Mouse (Mus musculus): ENCODE measurements around the gene Bace2.

Bace2 gene

DNA sequence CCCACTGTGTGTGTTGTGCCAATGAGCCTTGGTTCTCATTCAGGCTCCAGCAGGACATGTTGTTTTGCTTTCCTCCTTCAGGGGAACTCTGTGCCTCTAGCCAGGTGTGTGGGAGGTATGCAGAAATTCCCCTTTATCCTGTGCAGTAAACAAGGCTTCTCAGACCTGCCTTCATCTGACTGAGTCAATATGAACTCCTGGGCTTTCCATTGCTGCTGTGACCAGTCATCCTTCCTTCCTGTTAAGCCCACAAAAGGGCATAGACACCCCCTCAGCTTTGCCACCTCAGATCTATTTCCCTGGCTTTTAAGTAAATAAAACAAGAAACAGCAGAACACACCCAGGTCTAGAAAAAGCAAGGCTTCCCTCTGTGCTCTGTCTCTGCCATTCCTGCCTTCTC lies 45.2 kb downstream of the Bace2 start:
- no peak for DNase-seq (ENCODE audit: low spot score)

GRCm38 (mm10) chr16:97402213-97402785 lies 45.8 kb downstream of the Bace2 start:
- no peak for DNase-seq (ENCODE audit: low spot score)

DNA sequence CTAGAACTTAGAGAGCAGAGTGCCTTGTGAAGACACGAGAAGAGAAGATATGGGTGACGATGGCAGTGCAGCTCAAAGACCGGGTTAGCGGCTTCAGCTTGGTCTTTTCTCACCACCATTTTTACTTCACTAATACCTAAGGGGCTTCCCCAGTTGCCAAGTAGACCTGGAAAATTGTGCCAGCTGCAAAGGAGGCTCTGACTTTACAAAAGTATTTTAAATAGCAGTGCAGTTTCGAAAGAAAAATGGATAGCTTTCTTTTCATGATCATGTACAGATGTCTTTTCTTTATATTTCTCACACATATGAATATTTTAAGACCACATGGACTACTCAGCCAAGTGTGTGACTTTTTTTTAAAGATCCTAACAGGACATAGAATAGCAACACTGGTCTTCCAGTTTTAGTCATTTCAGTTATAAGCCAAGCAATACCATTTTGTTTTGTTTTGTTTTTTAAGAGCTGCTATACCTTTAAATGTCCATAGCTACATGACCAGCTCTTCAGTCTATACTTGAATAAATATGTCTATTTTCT lies 49.0 kb downstream of the Bace2 start:
- DNase-seq (ENCODE audit: low spot score): no peak

DNA sequence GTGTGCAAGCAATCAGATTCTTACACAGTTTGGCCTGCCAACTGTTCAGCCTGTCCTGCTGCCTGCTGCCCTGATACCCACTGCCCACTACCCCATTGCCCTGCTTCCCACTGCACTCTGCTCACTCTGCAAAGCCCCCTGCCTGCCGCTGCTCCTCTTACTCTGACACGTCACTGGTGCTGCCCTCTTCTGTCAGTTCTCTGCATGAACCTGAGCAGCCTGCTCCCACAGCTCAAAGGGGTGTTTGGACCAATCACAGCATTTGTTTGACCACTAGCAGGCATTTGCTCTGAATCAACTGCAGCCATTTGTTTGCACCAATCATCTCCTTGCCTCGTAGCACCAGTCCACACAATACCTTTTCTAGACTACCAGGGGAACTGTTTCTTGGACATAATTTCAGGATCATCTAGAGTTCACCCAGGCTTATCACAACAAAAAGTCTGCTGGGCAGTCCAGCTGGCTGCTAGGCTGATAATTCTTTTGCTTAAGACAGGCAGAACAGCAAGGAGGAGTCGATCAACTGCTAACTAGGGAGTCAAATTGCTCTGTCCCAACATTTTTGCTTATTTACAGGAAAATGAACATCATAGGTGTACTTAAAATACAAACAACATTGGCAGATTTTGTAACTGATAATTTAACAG lies 61.5 kb downstream of the Bace2 start:
- peak; percentile 85 for DNase-seq (ENCODE audit: low spot score)

GRCm38 (mm10) chr16:97418749-97419453 lies 62.4 kb downstream of the Bace2 start:
- no peak for DNase-seq (ENCODE audit: low spot score)

DNA sequence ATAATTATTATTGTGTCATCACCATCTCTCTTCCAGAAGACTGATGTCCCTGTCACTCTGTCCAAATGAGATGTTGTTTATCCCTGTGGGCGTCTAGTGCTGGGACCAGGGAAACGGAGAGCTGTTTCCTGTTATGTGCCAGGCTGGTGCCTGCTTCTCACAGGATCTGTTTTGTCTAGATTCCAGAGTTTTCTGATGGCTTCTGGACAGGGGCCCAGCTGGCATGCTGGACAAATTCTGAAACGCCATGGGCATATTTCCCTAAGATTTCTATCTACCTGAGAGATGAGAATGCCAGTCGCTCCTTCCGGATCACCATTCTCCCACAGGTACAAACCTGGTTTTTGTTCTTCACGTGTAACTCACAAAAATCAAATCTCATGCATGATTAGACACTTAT lies 65.1 kb downstream of the Bace2 start:
- no peak for DNase-seq (ENCODE audit: low spot score)

GRCm38 (mm10) chr16:97423627-97424026 lies 67.1 kb downstream of the Bace2 start:
- no peak for DNase-seq (ENCODE audit: low spot score)

DNA sequence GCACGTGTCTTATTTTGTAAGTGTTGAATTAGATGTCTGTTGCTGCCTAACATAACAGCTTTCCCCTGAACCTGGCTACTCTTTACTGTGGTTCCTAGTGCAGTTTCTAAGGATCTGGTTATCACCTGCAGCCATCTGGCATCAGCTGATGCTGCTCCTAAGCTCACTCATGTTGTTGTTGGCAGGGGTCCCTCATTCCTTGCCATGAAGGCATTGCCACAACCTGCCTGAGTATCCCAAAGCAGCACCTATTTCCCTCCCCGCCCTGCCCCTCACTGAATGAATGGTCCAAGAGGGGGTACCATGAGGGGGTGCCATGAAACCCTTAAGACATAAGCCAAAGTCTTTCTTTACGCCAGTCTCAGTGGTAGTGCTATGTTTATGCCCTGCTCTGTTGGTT lies 71.5 kb downstream of the Bace2 start:
- DNase-seq (ENCODE audit: low spot score): no peak

DNA sequence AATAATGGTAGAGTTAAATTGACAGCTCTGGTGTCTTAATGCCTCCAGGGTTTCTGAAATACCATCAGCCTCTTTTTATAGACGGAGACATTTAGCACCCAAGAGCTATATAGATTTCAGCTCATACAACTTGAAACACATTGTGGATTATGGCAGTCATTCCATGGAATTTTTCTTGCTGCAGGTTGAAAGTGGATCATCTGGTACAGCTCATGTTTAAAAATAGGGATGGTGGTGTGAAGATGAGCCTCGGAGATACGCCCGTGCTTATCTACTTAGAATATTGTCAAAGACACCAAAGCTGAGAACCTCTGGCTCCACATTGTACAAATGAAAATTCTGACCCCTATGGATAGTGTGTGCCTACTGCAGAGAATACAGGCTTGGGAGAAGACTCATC lies 73.5 kb downstream of the Bace2 start:
- DNase-seq (ENCODE audit: low spot score): no peak

- DNase-seq (ENCODE audit: low spot score): no peak
These were observed 74.8 kb downstream of the Bace2 start for GRCm38 (mm10) chr16:97431328-97431727.

DNA sequence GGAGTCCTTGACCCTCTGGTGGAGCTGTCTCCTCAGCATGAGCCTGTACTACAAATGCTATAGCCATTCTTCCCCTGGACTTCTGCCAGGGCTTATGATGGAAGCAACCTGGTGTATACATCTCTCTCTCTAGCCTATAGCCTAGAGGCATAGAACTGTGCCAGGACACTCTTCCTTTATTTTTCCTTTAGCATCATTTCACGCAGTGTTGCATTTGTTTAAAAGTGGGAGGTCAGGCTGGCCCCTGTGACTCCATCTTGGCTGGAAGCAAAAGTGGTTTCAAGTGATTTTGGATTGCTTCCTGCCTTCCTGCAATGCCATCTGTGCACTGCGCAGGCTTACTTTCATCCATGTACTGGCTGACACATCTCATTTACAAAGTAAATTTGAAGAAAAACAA lies 77.7 kb downstream of the Bace2 start:
- DNase-seq (ENCODE audit: low spot score): no peak

DNA sequence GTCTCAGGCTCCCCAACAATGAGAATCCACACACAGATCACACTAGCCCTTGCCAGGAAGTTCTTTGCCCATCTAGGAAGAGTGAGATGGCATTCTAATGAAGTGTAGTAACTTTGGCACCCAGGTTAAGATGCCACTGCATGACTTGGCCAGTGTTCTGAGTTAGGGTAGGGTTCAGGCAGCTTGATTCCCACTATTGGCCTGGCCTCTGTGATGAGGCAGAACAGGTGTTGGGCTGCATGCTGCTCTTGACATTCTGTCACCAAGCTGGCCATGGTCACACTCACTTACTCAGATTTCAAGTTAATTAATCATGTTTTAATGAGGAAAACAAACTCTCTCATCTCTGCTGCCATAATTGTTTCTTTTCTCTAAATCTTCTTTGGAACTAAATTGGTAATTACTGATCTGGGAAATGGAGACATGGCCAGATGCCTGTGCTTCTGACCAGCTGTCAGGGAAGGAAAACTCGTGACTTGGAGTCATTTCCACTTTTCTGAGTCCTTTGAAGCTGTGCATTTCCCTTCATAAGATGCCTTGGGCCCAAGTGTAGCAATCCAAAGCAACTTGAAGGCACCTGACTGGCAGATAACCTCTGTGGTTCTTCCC lies 81.0 kb downstream of the Bace2 start:
- DNase-seq (ENCODE audit: low spot score): no peak

- DNase-seq (ENCODE audit: low spot score): no peak
These were observed 81.6 kb downstream of the Bace2 start for GRCm38 (mm10) chr16:97438191-97438590.

DNA sequence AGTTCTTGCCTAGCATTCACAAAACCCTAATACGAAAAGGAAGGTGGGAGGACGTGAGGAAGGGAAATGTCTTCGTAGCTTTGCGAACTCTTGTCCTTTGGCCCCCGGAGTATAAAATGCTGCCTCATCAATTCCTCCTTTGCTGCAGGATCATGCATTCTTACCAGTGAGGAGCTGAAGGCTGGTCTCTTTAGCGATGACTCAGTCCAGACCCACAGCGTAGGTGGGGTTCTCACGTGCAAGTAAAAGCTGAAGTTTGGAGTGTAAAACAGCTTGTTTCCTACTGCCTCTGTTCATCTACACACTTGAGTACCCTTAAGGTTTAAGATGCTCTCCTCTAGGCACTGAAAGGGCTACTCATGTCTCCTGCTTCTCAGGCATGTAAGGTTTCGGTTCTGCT lies 85.4 kb downstream of the Bace2 start:
- no peak for DNase-seq (ENCODE audit: low spot score)

- DNase-seq (ENCODE audit: low spot score): peak; percentile 90
These were observed 87.2 kb downstream of the Bace2 start for GRCm38 (mm10) chr16:97443670-97444263.

DNA sequence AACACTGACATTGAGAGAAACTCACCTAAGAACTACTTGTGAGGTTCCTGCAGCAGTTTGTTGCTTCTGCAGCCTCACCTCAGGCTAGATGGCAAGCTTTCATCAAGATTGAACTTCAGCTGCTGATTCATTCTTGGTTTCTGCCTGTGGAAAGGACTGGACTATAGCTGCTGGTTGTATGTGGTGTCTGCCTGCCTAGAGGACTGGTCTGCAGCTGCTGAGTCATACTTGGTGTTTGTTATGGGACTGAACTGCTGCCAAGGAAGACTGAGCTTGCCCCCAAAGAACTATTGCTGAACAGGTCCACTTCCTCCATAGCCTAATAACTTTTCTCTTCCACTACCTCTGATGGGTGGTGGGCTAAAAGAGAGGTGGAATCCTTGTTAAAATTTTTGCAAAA lies 90.8 kb downstream of the Bace2 start:
- DNase-seq (ENCODE audit: low spot score): no peak

DNA sequence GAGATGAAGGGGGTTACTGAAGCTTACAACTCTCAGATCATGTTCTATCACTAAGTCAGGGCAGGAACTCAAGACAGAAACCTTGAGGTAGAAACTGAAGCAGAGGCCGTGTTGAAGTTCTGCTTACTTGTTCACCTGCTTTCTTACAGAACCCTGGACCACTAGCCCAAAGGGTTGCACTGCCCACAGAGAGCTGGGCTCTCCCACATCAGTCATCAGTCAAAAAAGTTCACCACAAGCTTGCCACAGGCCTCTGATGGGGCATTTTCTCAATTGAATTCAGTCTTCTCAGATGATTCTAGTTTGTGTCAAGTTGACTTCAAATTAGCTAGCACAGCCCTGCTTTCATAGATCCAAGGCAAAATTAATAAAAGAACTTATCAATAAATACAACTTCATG lies 103.3 kb downstream of the Bace2 start:
- DNase-seq (ENCODE audit: low spot score): no peak

- no peak for DNase-seq (ENCODE audit: low spot score)
These were observed 104.7 kb downstream of the Bace2 start for GRCm38 (mm10) chr16:97461271-97461670.

- peak; percentile 24 for DNase-seq (ENCODE audit: low spot score)
These were observed 106.1 kb downstream of the Bace2 start, which contains the start of gene Mx1 for GRCm38 (mm10) chr16:97462481-97463181. Gene Mx1 (minus strand): TSS chr16:97462907.

GRCm38 (mm10) chr16:97466182-97466957 lies 109.8 kb downstream of the Bace2 start:
- peak; percentile 37 for DNase-seq (ENCODE audit: low spot score)

DNA sequence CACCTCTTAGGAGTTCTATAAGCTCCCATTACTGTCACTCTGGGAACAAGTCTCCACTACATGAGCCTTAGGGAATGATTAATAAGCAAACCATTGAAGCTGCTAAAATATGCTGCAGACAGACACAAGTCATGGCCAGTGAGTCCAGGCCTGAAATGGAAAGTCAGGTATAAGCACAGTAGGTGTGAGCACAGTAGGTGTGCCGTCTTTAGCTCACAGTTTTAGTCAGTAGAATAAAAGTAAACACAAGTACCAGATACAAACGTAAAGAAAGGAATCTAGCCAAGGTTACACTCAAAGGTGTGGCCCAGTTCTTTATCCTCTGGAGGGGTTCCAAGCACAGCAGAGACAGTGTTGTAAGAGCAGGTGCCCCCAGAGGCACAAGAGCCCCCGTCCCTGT lies 110.9 kb downstream of the Bace2 start:
- no peak for DNase-seq (ENCODE audit: low spot score)
